Mouse (Mus musculus) cortical plate, adult 2 months (tissue): Measurements from ENCODE around the gene Hivep1.

Experiments
- CTCF ChIP-seq: fragments of 200-500 bp; IDR thresholded peaks from 2 replicates; pipeline ENCODE4 v1.5.1; 2011; ENCODE audit warnings: mild to moderate bottlenecking, control low read depth, low read length; ENCODE audit not compliant: insufficient read depth; ENCODE audit errors: extremely low read depth
- POLR2A ChIP-seq: fragments of 200-500 bp; IDR thresholded peaks from 2 replicates; pipeline ENCODE4 v1.6.1; 2011; ENCODE audit warnings: mild to moderate bottlenecking, low read length, control low read depth; ENCODE audit not compliant: insufficient read depth; ENCODE audit errors: extremely low read depth

- no peak for TF ChIP-seq CTCF
- no peak for TF ChIP-seq POLR2A
Observed at GRCm38 (mm10) chr13:42064257-42064656, 12.4 kb downstream of the Hivep1 start.
